Mouse (Mus musculus) midbrain, embryonic 11.5 days (tissue): Measurements from ENCODE around the gene Agtrap. TPM values are rescaled to one million over a fixed set of nuclear protein-coding genes. Genes with fewer than 3 reads are reported as not detected.

ENCODE experiments used
- ATAC-seq: fragments of 200-750 bp; cut with Nextera tagmentation; 2 replicates; pipeline ENCODE4 v1.8.0; 2017; ENCODE audit warnings: moderate TSS enrichment, moderate library complexity; ENCODE audit not compliant: low FRiP score
- DNase-seq: peaks from one replicate; pipeline ENCODE4 v3.0.0; 2015; ENCODE audit warnings: low spot score; ENCODE audit errors: missing footprints
- H3K27ac ChIP-seq: fragments of 300-500 bp; sonication (generic); 2 replicates; pipeline ENCODE4 v1.5.1; 2014; ENCODE audit warnings: low read depth, low read length
- H3K27me3 ChIP-seq: fragments of 300-500 bp; sonication (generic); 2 replicates; pipeline ENCODE4 v1.6.1; 2014; ENCODE audit warnings: mild to moderate bottlenecking, low read length, moderate library complexity, mixed read lengths; ENCODE audit not compliant: control insufficient read depth, insufficient read depth
- H3K36me3 ChIP-seq: fragments of 300-500 bp; sonication (generic); 2 replicates; pipeline ENCODE4 v1.6.1; 2014; ENCODE audit warnings: mild to moderate bottlenecking, low read length, moderate library complexity, mixed read lengths; ENCODE audit not compliant: control insufficient read depth, insufficient read depth
- H3K4me1 ChIP-seq: fragments of 300-500 bp; sonication (generic); 2 replicates; pipeline ENCODE4 v1.6.1; 2014; ENCODE audit warnings: low read length; ENCODE audit not compliant: control insufficient read depth, insufficient read depth
- H3K4me2 ChIP-seq: fragments of 300-500 bp; sonication (generic); 2 replicates; pipeline ENCODE4 v1.6.1; 2014; ENCODE audit warnings: mild to moderate bottlenecking, moderate library complexity
- H3K4me3 ChIP-seq: fragments of 300-500 bp; sonication (generic); 2 replicates; pipeline ENCODE4 v1.5.1; 2014; ENCODE audit warnings: low read depth, low read length
- H3K9ac ChIP-seq: fragments of 300-500 bp; sonication (generic); 2 replicates; pipeline ENCODE4 v1.6.1; 2014; ENCODE audit warnings: low read length
- H3K9me3 ChIP-seq: fragments of 300-500 bp; sonication (generic); 2 replicates; pipeline ENCODE4 v1.6.1; 2016; ENCODE audit warnings: low read length; ENCODE audit not compliant: control insufficient read depth
- WGBS: fragments of 180-500 bp; shearing (Covaris S2); extraction: QIAGEN DNeasy Blood & Tissue Kit; methylation state at CpG from one replicate; pipeline ENCODE4 v1.1.7; 2014; 5-methylcytosine and 5-hydroxymethylcytosine counted together
- polyA plus RNA-seq: library from polyadenylated mRNA; unstranded; fragments of >200 nt; fragmentation: Nextera tagmentation; extraction: Ambion mirVana; gene quantifications from 2 replicates; pipeline ENCODE4 v1.2.1, GENCODE M21; 2014

Gene Agtrap
- polyA plus RNA-seq, 1 experiment from 2014 or later, result 11.7 TPM

DNA sequence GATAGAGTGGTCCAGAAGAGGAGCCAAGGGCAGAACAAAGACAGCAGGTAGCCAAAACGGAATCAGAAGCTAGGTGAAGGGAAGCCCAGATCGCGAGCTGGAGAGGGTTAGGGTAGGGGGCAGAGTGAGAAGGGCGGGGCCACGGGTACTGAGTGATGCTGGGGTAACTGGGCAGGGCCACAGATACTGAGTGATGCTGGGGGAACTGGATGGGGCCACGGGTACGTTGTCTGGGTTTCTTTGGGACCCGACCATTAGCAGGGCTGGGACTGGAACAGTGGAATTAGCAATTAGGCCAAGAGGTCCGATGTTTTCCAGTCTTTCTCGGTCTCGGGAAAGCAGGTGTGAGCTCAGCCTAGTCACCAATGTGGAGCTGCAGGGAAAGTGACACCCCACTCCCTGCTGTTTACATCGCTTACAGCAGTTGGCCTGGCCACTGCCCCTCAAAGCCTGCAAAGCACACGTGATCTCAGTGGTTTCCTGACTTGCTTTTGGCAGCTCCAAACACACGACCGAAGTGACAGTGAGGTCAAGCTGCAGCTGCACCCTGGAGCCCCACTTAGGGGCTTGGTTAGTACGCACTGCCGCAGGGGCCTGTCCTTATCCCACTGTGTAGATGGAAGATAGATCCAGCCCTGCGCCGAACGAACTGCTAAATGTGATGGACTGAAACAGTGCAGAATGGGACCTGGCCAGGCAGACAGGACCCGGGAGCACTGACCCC, 4.5 kb downstream of the Agtrap start:
- Histone ChIP-seq H3K9me3 (no peaks in the 10 kb centered on the region), H3K4me2 (no peak overlapping the region), H3K27me3 (no peaks in the 10 kb centered on the region), H3K4me1 (peaks cover 16% of the 10 kb centered on the region), H3K36me3 (no peaks in the 10 kb centered on the region), H3K4me3 (no peak overlapping the region), H3K27ac (no peak overlapping the region), H3K9ac (no peak overlapping the region)
- no peak for DNase-seq
- WGBS, result 68% methylated on average over 21 of the region's 21 CpGs
- ATAC-seq, result no peak

GRCm38 (mm10) chr4:148082257-148083044, 5.4 kb downstream of the Agtrap start:
- WGBS, result 58% methylated on average over 12 of the region's 12 CpGs
- ATAC-seq, result peak; percentile 10
- no peaks in the 10 kb centered on the region; the same call in 1 of the 2 replicates for H3K36me3 ChIP-seq
- H3K4me3 ChIP-seq, result no peak overlapping the region
- no peak overlapping the region for H3K9ac ChIP-seq
- peak; percentile 94 for DNase-seq
- H3K4me1 ChIP-seq, result peaks cover 10% of the 10 kb centered on the region
- no peaks in the 10 kb centered on the region for H3K9me3 ChIP-seq
- no peak overlapping the region for H3K4me2 ChIP-seq
- no peaks in the 10 kb centered on the region for H3K27me3 ChIP-seq
- no peak overlapping the region for H3K27ac ChIP-seq

GRCm38 (mm10) chr4:148081201-148081600, 6.6 kb downstream of the Agtrap start:
- no peak overlapping the region for H3K4me3 ChIP-seq
- H3K4me2 ChIP-seq, result no peak overlapping the region
- WGBS, result 90% methylated on average over 10 of the region's 10 CpGs
- H3K9me3 ChIP-seq, result no peaks in the 10 kb centered on the region
- peaks cover 5% of the 10 kb centered on the region for H3K4me1 ChIP-seq
- DNase-seq, result no peak
- no peak overlapping the region for H3K9ac ChIP-seq
- H3K36me3 ChIP-seq, result no peaks in the 10 kb centered on the region; the same call in 1 of the 2 replicates
- H3K27me3 ChIP-seq, result no peaks in the 10 kb centered on the region
- no peak overlapping the region for H3K27ac ChIP-seq
- no peak for ATAC-seq

GRCm38 (mm10) chr4:148080597-148080973, 7.2 kb downstream of the Agtrap start:
- DNase-seq (no peak), ATAC-seq (no peak)
- H3K9ac ChIP-seq, result no peak overlapping the region
- H3K36me3 ChIP-seq, result no peaks in the 10 kb centered on the region; the same call in 1 of the 2 replicates
- no peak overlapping the region for H3K4me3 ChIP-seq
- H3K27ac ChIP-seq, result no peak overlapping the region
- 100% methylated on average over 1 of the region's 1 CpGs for WGBS
- no peaks in the 10 kb centered on the region for H3K27me3 ChIP-seq
- no peak overlapping the region for H3K4me2 ChIP-seq
- H3K9me3 ChIP-seq, result no peaks in the 10 kb centered on the region
- peaks cover 5% of the 10 kb centered on the region for H3K4me1 ChIP-seq

DNA sequence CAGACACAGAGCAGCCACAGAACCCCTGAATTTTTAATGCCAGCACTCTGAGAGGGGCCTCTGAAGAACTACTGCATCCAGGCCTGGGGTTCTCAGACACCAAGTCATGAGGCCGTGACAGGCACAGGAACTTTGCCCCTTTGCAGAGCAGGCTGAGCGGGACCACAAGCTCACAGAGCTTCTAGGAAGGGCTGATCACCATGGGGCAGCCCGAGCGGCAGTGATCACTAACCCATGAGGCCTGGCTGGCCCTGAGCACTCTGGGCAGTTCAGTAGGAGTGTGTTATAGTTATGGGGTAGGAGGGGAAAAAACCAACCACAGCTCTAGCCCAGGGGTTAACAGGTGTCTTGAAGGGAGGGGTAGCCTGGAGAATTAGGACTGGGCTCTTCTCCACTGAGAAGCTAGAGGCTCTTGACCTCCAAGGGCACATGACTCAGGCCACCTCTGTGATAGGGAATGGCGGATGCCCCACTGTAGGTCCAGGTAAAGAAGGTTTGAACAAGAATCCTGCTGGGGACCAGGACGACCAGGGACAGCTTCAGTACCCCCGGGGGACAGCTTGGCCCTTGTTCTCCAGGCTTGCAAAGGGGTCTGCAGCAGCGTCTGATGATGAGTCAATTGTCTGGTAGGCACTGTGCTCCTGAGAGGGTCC, 7.8 kb downstream of the Agtrap start:
- H3K9me3 ChIP-seq, result no peaks in the 10 kb centered on the region
- no peak overlapping the region for H3K4me3 ChIP-seq
- H3K4me1 ChIP-seq, result peaks cover 5% of the 10 kb centered on the region; the same call in 1 of the 2 replicates
- WGBS, result 92% methylated on average over 8 of the region's 8 CpGs
- no peaks in the 10 kb centered on the region; the same call in 1 of the 2 replicates for H3K36me3 ChIP-seq
- H3K9ac ChIP-seq, result no peak overlapping the region
- ATAC-seq (no peak), DNase-seq (no peak)
- no peak overlapping the region for H3K4me2 ChIP-seq
- no peak overlapping the region for H3K27ac ChIP-seq
- no peaks in the 10 kb centered on the region for H3K27me3 ChIP-seq

DNA sequence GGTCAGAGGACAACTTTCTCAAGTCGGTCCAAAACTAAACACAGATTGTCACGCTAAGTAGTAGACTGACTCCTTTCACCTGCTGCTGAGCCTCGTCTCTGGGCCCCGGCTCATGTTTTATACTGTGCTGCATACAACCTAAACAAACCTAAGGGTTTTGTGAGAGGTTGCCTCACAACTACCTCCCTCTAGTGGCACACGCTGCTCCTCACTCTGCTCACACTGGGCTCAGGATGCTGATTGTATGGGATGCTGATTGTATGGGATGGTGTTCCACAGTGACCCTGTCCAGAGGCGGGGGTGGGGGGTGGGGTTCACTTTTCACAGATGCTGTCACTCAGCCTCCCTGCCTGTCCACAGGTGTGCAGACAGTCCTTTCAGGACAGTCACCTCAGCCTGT, 8.6 kb downstream of the Agtrap start:
- H3K9ac ChIP-seq, result no peak overlapping the region
- no peak overlapping the region for H3K4me2 ChIP-seq
- ATAC-seq, result no peak
- no peaks in the 10 kb centered on the region; the same call in 1 of the 2 replicates for H3K36me3 ChIP-seq
- no peak overlapping the region for H3K4me3 ChIP-seq
- H3K27me3 ChIP-seq, result no peaks in the 10 kb centered on the region
- no peak overlapping the region for H3K27ac ChIP-seq
- 73% methylated on average over 6 of the region's 6 CpGs for WGBS
- no peak for DNase-seq
- 0 out of 2 replicates have a peak, but pooled peaks cover 3% of the 10 kb centered on the region for H3K4me1 ChIP-seq
- H3K9me3 ChIP-seq, result no peaks in the 10 kb centered on the region

DNA sequence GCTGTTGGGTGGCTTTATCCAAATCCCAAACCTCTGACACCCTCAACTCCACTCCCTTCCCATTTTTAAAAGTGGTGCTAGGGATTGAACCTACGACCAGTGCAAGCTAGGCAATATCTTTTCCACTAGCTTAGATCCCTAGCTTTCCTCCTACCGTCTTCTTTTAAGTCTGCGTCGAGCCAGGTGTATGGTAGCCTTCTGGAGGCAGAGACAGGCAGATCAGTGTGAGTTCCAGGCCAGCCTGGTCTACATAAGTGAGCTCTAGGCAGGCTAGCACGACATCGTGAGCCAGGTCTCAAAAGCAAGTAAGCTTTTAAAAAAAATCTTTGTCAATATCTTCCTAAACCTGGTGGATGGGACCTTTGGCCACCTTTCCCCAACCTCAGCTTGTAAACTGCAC, 11.9 kb downstream of the Agtrap start:
- no peaks in the 10 kb centered on the region for H3K9me3 ChIP-seq
- no peaks in the 10 kb centered on the region for H3K4me1 ChIP-seq
- no peak for ATAC-seq
- H3K36me3 ChIP-seq, result no peaks in the 10 kb centered on the region; the same call in 1 of the 2 replicates
- H3K9ac ChIP-seq, result no peak overlapping the region
- WGBS, result 89% methylated on average over 6 of the region's 6 CpGs
- no peaks in the 10 kb centered on the region for H3K27me3 ChIP-seq
- no peak overlapping the region for H3K27ac ChIP-seq
- DNase-seq, result no peak
- H3K4me2 ChIP-seq, result no peak overlapping the region
- no peak overlapping the region for H3K4me3 ChIP-seq

- Histone ChIP-seq H3K4me3 (peak overlapping the region; percentile 17; the same call in 1 of the 2 replicates), H3K27ac (no peak overlapping the region), H3K9ac (peak overlapping the region; percentile 46), H3K36me3 (no peaks in the 10 kb centered on the region; the same call in 1 of the 2 replicates), H3K27me3 (no peaks in the 10 kb centered on the region), H3K4me1 (no peaks in the 10 kb centered on the region), H3K4me2 (peak overlapping the region; percentile 44), H3K9me3 (no peaks in the 10 kb centered on the region)
- 36% methylated on average over 21 of the region's 21 CpGs for WGBS
- ATAC-seq (peak; percentile 57; the same call in 1 of the 2 replicates), DNase-seq (peak; percentile 91)
Observed at GRCm38 (mm10) chr4:148075259-148075658, 12.6 kb downstream of the Agtrap start.
